Mouse (Mus musculus) liver, adult 2 months (tissue): ENCODE measurements around the gene Eml2.

Experiments used
- CTCF ChIP-seq: fragments of 200-500 bp; IDR thresholded peaks from 2 replicates; pipeline ENCODE4 v1.5.1; 2011; ENCODE audit warnings: low read depth, low read length, control low read depth
- POLR2A ChIP-seq: fragments of 200-500 bp; IDR thresholded peaks from 2 replicates; pipeline ENCODE4 v1.6.1; 2011; ENCODE audit warnings: low read length, control low read depth; ENCODE audit not compliant: insufficient read depth; ENCODE audit errors: extremely low read depth

DNA sequence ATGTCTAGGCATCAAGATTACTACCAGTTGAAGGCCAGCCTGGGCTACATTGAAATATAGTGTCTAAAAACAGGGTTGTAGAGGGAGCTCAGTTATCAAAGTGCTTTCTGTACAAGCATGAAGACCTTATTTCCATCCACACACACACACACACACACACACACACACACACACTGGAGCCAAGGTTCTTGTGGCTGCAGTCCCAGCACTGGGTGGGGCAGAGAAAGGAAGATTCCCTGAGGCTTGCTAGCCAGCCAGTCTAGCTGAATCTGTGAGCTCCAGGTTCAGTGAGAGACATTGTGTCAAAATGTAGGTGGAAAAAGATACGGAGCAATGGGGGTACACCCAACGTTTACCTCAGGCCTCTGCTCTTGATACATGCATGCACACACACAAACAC lies 8.0 kb downstream of the Eml2 start:
- TF ChIP-seq POLR2A: no peak
- no peak for TF ChIP-seq CTCF
